Mouse (Mus musculus) urinary bladder, postnatal 25 days (tissue): Measurements from ENCODE around the gene Runx1.

Experiments used
- DNase-seq: peaks from one replicate; pipeline ENCODE4 v3.0.0; 2022; ENCODE audit warnings: low spot score

The Runx1 gene

GRCm38 (mm10) chr16:92826683-92827082 lies 734 bp upstream of the Runx1 start:
- DNase-seq = no peak

DNA sequence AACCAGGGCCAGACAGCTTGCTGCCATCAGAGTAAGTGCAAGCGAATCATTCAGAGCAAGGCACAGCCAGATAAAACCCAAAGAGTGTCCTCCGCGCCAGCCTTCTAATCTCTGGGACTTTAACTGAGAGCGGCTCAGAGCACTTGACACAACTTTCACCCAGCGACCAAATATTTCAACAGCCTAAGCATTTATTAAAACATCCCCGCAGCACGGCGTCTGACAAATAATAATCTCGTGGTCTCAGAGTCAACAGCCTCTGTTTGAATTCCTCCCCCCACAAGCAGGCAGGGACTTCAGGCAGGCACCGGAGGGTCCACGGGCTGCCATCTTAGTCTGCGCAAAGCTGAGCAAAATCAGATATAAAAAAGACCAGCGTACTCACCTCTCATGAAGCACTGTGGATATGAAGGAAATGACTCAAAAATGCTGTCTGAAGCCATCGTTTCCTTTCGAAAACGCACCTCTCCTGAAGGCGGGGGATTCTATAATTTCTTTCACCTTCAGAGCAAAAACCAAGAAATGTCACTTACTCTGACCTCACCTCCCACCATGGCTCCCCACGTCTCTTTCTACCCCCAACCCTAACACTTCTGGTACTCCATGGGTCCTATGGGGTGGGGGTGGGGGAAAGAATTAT lies 625 bp downstream of the Runx1 start:
- no peak for DNase-seq

- no peak for DNase-seq
These were observed 1.2 kb downstream of the Runx1 start for GRCm38 (mm10) chr16:92824723-92825203.

DNA sequence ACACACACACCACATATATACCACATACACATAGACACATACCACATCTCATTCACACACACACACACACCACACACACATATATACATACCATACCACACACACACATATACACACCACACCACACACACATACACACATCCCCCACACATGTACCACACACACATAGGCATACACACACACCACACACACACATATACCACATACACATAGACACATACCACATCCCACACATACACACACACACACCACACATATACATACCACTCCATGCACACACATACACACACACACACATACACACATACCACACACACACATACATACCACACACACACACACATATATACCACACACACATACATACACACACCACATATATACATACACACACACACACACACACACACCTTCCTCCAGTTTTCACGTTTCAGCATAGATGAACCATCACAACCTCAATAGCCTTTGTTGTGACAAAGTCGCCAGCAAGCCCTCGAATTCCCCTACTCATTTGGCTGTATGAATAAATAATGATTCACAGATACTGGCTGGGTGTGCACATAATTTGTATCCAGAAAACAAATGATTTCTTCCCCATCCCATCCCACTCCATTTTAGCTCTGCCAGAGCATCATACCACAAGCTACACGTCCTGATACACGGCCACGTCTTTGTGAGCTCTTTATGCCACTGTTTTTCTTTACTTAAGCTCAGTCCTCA lies 1.8 kb downstream of the Runx1 start:
- no peak for DNase-seq

- no peak for DNase-seq
These were observed 2.5 kb downstream of the Runx1 start for GRCm38 (mm10) chr16:92823381-92823862.

- DNase-seq = no peak
These were observed 3.3 kb downstream of the Runx1 start for GRCm38 (mm10) chr16:92822676-92823075.

DNA sequence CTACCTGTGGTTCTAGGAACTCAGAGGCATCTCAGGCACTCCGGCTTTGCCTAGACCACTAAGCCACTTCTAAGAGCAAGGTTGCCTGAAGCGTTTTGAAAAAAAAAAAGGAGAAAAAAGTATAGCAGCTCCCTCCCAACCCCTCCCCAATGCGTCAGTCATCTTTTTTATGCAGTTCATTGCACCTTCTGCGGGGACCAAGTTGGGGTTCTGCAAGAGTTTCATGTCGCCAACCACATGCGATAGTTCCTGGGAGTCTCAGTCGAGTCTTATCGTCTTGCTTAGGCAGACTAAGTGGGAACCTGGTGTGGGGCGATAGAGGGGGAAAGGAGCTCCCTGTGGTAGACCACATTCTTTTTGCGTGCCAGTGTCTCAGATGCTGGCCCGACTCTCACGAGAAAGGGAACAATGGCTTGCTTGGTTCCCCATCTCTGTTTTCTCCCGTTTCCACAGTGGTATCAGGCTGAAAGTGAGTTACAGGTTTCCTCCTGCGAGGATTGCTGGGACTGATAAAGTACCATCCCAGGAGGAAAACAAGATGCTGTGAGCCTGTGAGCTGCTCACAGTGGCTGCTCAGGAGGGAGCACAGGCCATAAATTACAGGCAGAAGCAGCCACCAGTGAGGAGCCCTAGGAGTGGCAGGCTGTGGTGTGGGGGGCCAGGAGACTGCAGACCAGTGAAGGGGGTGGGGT lies 3.9 kb downstream of the Runx1 start:
- DNase-seq = no peak

GRCm38 (mm10) chr16:92821596-92821937 lies 4.4 kb downstream of the Runx1 start:
- DNase-seq = no peak

- no peak for DNase-seq
These were observed 5.5 kb downstream of the Runx1 start for GRCm38 (mm10) chr16:92820451-92820850.

DNA sequence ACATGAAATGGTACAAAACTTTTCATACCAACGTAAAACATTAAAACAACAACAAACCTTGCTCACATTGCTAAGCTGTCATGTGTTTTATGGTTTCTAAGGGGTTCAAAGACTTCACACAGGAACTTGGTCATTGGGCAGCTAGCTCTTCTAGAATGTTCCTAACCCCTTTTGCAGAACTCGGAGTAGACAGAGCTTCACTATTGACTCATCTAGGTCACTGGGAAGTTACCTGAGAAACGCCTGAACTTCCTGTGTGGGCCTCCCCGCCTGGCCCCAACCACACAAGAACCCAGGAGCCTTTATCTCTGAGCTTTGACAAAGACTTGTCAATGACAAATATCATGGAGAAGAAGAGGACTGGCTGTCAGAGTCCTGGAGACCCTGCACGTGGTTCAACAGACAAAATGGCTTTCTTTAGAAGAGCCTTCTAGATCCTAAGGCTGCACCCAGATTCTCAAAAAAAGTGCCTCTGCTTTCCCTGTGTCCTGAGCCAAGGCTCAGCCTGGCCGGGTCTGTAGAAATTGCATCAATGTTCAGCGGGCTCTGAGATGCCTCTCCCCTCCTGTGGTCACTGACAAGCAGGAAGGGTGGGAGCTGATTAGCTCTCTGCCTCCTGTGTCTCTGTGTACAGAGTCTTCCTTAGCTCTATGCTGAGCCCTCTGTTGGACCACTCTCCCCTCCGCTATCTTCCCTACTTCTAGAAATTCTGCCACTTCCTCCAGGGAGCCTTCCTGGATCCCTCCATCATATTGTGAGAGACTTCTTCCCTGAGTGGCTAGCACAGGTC lies 7.3 kb downstream of the Runx1 start:
- no peak for DNase-seq

- DNase-seq = no peak
These were observed 9.9 kb downstream of the Runx1 start for GRCm38 (mm10) chr16:92816092-92816491.

- no peak for DNase-seq
These were observed 10.8 kb downstream of the Runx1 start for GRCm38 (mm10) chr16:92815195-92815527.

GRCm38 (mm10) chr16:92814366-92815194 lies 11.4 kb downstream of the Runx1 start:
- DNase-seq = no peak

DNA sequence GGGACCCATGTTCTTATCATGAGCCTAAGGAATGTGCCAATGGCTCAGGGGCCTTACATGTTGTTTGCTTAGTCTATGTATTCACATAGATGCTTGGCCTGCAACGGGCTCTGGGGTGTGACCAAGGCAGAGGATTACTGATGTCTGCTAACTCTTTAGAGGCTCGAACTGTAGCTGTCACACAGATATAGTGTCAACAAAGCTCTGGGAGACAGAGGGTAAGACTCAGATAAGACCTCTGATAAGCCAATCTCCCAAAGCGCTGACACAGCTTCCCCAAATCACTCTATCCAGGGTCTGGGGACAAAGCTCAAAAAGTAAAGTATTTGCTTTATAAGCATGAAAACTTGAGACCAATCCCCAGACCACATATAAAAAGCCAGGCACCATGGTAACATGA lies 13.5 kb downstream of the Runx1 start:
- no peak for DNase-seq

- no peak for DNase-seq
These were observed 15.2 kb downstream of the Runx1 start for GRCm38 (mm10) chr16:92810568-92811240.

DNA sequence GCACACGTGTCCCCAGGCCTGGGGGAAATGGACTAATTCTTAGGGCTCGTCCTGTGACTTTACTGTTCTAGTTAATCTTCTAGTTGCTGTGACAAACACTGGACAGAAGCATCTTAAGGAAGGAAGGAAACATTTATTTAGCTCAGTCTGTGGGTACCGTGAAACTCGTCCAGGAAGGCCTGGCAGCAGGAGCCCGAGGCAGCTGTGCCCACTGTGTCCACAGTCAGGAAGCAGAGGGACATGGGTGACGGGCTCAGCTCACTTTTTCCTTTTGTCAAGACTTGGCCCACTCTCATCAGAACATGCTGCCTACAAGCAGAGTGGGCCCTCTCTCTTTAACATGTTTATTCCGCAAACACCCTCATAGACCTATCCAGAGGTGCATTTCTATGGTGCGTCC lies 18.2 kb downstream of the Runx1 start:
- DNase-seq = no peak

DNA sequence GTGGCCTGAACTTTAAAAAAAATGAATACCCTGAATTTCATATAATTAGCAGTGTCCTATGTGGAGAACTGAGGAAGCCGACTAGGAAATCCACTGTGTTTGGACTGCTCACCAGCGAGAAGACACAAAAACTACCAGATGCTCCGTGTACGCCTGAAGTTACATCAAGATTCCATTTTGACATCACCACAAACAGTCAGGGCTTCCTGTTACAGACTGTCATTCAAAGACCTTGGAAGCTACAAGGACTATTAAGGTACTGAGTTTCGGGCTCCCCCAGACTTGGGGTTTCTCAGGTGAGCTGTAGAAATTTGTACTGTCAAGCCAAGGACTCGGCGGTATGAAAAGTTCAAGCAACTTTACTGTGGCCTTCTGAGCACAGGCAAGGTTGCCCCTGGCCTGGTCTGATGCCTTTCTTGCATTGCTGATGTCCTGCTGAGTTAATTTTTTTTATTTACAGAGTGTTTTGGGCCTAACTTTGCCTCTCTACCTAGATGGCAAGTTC lies 22.8 kb downstream of the Runx1 start:
- DNase-seq = no peak

- DNase-seq = no peak
These were observed 24.4 kb downstream of the Runx1 start for GRCm38 (mm10) chr16:92801567-92801966.

- no peak for DNase-seq
These were observed 25.1 kb downstream of the Runx1 start for GRCm38 (mm10) chr16:92800845-92801244.

DNA sequence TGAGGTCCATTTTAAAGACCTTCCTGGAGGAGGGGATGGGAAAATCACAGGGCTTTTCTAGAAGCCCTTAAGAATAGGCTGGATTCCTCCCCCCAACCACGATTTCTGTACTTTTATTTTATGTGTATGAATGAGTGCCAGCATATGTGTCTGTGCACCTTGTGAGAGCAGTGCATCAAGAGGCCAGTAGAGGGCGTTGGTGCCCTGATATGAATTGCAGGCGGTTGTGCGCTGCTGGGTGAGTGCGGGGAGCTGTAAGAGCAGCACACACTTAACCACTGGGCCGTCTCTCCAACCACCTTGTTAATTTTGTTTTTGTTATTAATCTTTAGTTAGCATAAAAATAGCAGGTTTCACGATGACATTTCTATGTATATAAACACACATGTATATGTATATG lies 26.0 kb downstream of the Runx1 start:
- no peak for DNase-seq

- no peak for DNase-seq
These were observed 31.8 kb downstream of the Runx1 start for GRCm38 (mm10) chr16:92794197-92794596.
